Mouse (Mus musculus): ENCODE results near the gene Neil1.

Neil1 gene

DNA sequence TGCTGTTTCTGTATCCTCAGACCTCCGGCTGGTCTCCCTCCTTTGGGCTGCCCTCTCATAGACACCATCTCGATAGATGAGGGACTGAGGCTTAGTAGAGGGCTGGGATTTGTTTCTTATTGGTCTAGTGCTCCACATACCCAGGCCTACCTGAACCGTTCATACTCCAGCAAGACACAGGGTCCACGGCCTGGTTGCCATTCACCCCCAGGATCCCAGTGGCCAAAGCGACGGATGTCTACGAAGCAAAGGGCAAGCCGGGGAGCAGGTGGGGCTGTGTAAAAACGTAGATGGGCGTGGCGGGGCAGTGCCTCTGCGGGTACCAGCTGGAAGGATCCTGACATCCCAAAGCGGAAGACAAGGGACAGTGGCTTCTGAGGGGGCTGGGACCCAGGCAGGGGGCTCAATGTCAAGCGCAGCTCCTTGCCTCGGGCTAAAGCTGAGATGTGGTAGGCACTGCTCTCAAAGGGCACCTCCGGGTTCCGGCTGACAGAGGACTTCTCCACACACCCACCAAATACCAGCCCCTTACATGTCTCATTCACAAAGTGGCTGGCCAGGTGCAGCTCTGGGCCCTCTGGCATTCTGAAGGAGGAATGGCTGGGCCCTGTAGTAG, 1.5 kb downstream of the Neil1 start:
- peaks cover 59% of the 10 kb centered on the region for H3K4me1 ChIP-seq (replicated peaks; ENCODE audit: low read depth, low read length)
- TF ChIP-seq NANOG (IDR thresholded peaks at IDR 0.05; ENCODE audit: borderline replicate concordance, low read length) (no peak), CTCF (conservative IDR thresholded peaks at IDR 0.05; ENCODE audit: low read length) (no peak), POU5F1 (IDR thresholded peaks at IDR 0.05; ENCODE audit: borderline replicate concordance, low read length) (no peak)
- no peaks in the 10 kb centered on the region for H3K9me3 ChIP-seq (ENCODE audit: low read length)
- H3K36me3 ChIP-seq (ENCODE audit: insufficient read depth, low read length) = peaks cover 36% of the 10 kb centered on the region
- H3K4me3 ChIP-seq (replicated peaks; ENCODE audit: low read length) = peak overlapping the region; percentile 83
- no peaks in the 10 kb centered on the region for H3K27me3 ChIP-seq (ENCODE audit: insufficient read depth, low read length)

DNA sequence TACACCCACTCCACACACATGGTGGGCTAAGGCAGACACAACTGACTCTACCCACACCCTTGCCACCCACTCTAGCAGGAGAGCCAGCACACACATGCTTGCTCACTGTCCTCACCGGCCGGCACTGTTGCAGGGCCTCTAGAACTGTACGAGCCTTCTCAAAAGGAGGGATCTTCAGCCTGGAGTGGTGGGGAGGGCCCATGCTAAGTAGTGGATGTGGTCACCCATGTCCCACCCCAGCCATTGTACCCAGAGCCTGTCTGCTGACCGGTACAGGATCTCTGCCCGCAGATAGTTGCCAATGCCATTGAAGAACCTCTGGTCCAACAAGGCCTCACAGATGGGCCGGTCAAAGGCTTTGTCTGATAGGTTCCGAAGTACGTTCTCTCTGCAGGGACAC, 3.3 kb downstream of the Neil1 start:
- TF ChIP-seq CTCF (conservative IDR thresholded peaks at IDR 0.05; ENCODE audit: low read length) (no peak), POU5F1 (IDR thresholded peaks at IDR 0.05; ENCODE audit: borderline replicate concordance, low read length) (no peak)
- peaks cover 54% of the 10 kb centered on the region for H3K36me3 ChIP-seq (ENCODE audit: insufficient read depth, low read length)
- no peak overlapping the region for H3K4me3 ChIP-seq (replicated peaks; ENCODE audit: low read length)
- no peaks in the 10 kb centered on the region for H3K9me3 ChIP-seq (ENCODE audit: low read length)
- H3K27me3 ChIP-seq (ENCODE audit: insufficient read depth, low read length) = no peaks in the 10 kb centered on the region
- peaks cover 59% of the 10 kb centered on the region for H3K4me1 ChIP-seq (replicated peaks; ENCODE audit: low read depth, low read length)

DNA sequence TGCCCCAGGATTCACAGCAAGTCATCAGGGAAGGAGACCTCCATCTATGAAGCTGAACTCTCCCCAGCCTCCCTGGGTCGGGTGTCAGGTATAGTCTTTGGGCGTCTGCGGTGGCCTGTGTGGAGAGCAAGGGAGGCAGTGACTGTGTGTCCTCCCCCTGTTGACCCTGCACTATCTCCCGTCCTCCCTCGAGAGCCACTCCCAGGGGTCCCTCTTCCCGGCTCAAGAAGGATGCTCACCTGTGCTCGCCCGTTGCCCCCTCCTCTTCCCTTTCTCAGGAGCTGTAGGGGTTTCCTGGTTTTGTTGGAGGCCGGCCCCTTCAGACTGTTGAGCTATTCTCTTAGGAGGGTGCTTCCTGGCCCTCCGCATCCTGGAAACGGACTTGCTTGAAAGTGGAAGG, 4.9 kb downstream of the Neil1 start:
- peaks cover 62% of the 10 kb centered on the region for H3K4me1 ChIP-seq (replicated peaks; ENCODE audit: low read depth, low read length)
- no peak overlapping the region for H3K4me3 ChIP-seq (replicated peaks; ENCODE audit: low read length)
- H3K9me3 ChIP-seq (ENCODE audit: low read length) = no peaks in the 10 kb centered on the region
- TF ChIP-seq POU5F1 (IDR thresholded peaks at IDR 0.05; ENCODE audit: borderline replicate concordance, low read length) (no peak), NANOG (IDR thresholded peaks at IDR 0.05; ENCODE audit: borderline replicate concordance, low read length) (no peak)
- peaks cover 69% of the 10 kb centered on the region for H3K36me3 ChIP-seq (ENCODE audit: insufficient read depth, low read length)
- no peaks in the 10 kb centered on the region for H3K27me3 ChIP-seq (ENCODE audit: insufficient read depth, low read length)

DNA sequence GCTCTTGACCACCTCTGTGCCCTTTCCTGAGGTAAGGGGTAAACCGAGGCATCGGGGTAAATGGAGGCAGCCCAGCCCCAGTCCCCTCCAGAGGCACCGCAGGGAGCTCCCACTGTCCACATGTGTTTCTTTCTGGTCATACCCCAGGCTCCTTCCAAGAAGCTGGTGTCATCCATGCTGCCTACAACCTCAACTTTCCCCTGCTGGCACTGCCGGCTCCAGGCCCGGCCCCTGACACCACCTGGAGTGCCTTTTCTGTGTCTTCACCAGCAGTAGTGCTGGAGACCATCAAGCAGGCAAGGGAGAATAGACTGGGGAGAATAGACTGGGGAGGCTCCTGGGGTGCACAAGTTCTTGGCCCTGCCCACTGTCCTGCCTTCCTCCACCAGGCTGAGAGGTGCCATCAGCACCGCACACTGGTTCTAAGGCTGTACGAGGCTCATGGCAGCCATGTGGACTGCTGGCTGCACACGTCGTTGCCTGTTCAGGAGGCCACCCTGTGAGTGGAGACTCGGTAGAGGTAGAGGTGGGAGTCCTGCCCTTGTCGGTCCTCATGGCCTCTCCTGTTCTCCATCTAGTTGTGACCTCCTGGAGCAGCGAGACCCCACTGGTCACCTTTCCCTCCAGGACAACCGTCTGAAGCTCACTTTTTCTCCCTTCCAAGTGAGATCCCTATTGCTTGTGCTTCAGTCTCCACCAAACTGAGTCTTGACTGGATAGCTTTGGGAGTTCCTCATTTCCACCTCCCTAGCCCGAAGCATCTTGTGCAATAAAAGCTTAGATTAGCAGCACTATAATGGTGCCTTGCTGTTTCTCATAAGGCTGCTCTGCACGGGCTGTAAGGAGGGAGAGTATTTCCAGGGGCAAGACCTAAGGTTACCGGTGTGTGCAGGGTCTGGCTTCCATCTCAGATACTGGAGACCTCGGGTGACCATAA, 6.4 kb downstream of the Neil1 start:
- H3K4me3 ChIP-seq (replicated peaks; ENCODE audit: low read length) = no peak overlapping the region
- no peaks in the 10 kb centered on the region for H3K9me3 ChIP-seq (ENCODE audit: low read length)
- no peak for TF ChIP-seq POU5F1 (IDR thresholded peaks at IDR 0.05; ENCODE audit: borderline replicate concordance, low read length)
- TF ChIP-seq NANOG (IDR thresholded peaks at IDR 0.05; ENCODE audit: borderline replicate concordance, low read length) = no peak
- no peak for TF ChIP-seq CTCF (conservative IDR thresholded peaks at IDR 0.05; ENCODE audit: low read length)
- H3K27me3 ChIP-seq (ENCODE audit: insufficient read depth, low read length) = no peaks in the 10 kb centered on the region
- peaks cover 84% of the 10 kb centered on the region for H3K36me3 ChIP-seq (ENCODE audit: insufficient read depth, low read length)
- peaks cover 64% of the 10 kb centered on the region for H3K4me1 ChIP-seq (replicated peaks; ENCODE audit: low read depth, low read length)

DNA sequence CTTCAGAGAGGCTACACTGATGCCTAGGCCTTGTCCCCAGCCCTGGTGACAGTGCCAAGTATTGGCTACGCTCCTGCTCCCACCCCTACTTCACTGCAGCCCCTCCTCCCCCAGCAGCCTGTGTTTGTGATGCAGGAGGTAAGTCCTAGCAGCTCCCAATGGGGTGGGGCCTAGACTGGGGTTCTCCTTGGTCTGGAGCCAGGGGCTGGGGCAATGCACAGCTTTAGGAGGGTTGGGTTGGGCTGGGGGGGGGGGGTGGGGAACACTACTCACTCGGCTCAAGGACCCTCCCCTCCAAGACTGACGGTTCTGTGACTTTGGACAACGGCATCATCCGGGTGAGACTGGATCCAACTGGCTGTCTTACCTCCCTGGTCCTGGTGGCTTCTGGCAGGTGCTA, 8.5 kb downstream of the Neil1 start:
- no peaks in the 10 kb centered on the region for H3K27me3 ChIP-seq (ENCODE audit: insufficient read depth, low read length)
- H3K4me3 ChIP-seq (replicated peaks; ENCODE audit: low read length) = no peak overlapping the region
- TF ChIP-seq POU5F1 (IDR thresholded peaks at IDR 0.05; ENCODE audit: borderline replicate concordance, low read length) = no peak
- TF ChIP-seq CTCF (conservative IDR thresholded peaks at IDR 0.05; ENCODE audit: low read length) = no peak
- H3K9me3 ChIP-seq (ENCODE audit: low read length) = no peaks in the 10 kb centered on the region
- peaks cover 47% of the 10 kb centered on the region for H3K4me1 ChIP-seq (replicated peaks; ENCODE audit: low read depth, low read length)
- peaks cover 99% of the 10 kb centered on the region for H3K36me3 ChIP-seq (ENCODE audit: insufficient read depth, low read length)

DNA sequence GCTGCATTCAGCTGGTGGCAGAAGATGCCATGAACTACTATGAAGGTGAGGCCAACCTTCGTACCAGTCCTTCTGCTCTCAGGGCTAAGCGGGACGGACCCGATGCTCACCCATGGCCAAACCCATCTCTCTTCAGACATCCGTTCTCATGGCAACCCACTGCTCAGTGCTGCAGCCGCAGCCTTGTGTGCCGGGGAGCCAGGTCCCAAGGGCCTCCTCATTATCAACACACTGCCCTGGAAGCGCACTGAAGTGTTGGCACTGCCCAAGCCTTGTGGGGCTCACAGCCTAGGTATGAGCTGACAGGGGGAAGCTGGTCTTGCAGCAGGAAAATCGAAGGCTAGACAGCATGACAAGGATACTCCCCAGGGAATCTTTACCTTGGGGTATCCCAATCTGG, 9.0 kb downstream of the Neil1 start:
- no peak overlapping the region for H3K4me3 ChIP-seq (replicated peaks; ENCODE audit: low read length)
- H3K9me3 ChIP-seq (ENCODE audit: low read length) = no peaks in the 10 kb centered on the region
- H3K4me1 ChIP-seq (replicated peaks; ENCODE audit: low read depth, low read length) = peaks cover 47% of the 10 kb centered on the region
- peaks cover 99% of the 10 kb centered on the region for H3K36me3 ChIP-seq (ENCODE audit: insufficient read depth, low read length)
- no peaks in the 10 kb centered on the region for H3K27me3 ChIP-seq (ENCODE audit: insufficient read depth, low read length)
- TF ChIP-seq POU5F1 (IDR thresholded peaks at IDR 0.05; ENCODE audit: borderline replicate concordance, low read length) (no peak), NANOG (IDR thresholded peaks at IDR 0.05; ENCODE audit: borderline replicate concordance, low read length) (no peak), CTCF (conservative IDR thresholded peaks at IDR 0.05; ENCODE audit: low read length) (no peak)

DNA sequence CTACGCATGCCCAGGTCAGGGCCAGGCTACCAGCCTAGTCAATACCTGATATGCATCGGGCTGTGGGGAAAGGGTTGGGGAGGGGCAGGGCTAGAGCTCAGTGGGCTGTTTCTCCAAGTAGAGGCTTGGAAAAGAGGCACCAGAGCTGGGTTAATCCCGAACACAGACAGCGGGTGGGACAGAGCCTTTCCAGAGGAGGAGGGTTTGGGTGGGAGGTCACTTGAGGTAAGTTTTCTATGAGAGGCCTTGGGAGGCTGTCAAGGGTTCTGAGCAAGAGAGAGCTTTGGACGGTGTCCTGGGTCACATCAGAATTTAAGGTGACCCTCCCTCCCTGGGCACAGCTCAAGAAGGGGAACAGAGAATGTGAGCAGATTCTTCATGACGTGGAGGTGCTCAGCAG, 9.6 kb downstream of the Neil1 start:
- H3K36me3 ChIP-seq (ENCODE audit: insufficient read depth, low read length) = peaks cover 99% of the 10 kb centered on the region
- peaks cover 47% of the 10 kb centered on the region for H3K4me1 ChIP-seq (replicated peaks; ENCODE audit: low read depth, low read length)
- H3K9me3 ChIP-seq (ENCODE audit: low read length) = no peaks in the 10 kb centered on the region
- no peaks in the 10 kb centered on the region for H3K27me3 ChIP-seq (ENCODE audit: insufficient read depth, low read length)
- TF ChIP-seq NANOG (IDR thresholded peaks at IDR 0.05; ENCODE audit: borderline replicate concordance, low read length) = no peak
- no peak for TF ChIP-seq POU5F1 (IDR thresholded peaks at IDR 0.05; ENCODE audit: borderline replicate concordance, low read length)
- no peak for TF ChIP-seq CTCF (conservative IDR thresholded peaks at IDR 0.05; ENCODE audit: low read length)
- H3K4me3 ChIP-seq (replicated peaks; ENCODE audit: low read length) = no peak overlapping the region

DNA sequence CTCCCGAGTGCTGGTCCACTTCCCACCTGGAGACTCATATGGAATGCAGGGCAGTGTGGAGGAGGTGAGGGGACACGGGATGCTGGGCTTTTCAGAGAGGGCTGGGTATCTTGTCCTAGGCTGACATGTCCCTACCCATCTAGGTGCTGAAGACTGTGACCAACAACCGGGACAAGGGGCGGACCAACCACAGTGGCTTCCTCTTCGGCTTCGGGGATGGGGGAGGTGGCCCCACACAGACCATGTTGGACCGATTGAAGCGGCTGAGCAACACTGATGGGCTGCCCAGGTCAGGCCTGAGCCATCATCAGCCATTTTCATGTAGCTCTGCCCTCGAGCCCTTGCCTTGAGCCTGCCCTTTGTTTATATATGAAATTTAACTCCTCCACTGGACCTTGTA, 10.3 kb downstream of the Neil1 start:
- Histone ChIP-seq H3K4me3 (replicated peaks; ENCODE audit: low read length) (no peak overlapping the region), H3K4me1 (replicated peaks; ENCODE audit: low read depth, low read length) (peaks cover 42% of the 10 kb centered on the region), H3K27me3 (ENCODE audit: insufficient read depth, low read length) (no peaks in the 10 kb centered on the region), H3K36me3 (ENCODE audit: insufficient read depth, low read length) (peaks cover 99% of the 10 kb centered on the region), H3K9me3 (ENCODE audit: low read length) (no peaks in the 10 kb centered on the region)
- TF ChIP-seq CTCF (conservative IDR thresholded peaks at IDR 0.05; ENCODE audit: low read length) (no peak), NANOG (IDR thresholded peaks at IDR 0.05; ENCODE audit: borderline replicate concordance, low read length) (no peak), POU5F1 (IDR thresholded peaks at IDR 0.05; ENCODE audit: borderline replicate concordance, low read length) (no peak)
